Mouse (Mus musculus) cerebellum, adult 2 months (tissue): ENCODE results near the gene Foxp1. TPM values are rescaled to one million over a fixed set of nuclear protein-coding genes. Genes with fewer than 3 reads are reported as not detected.

Source experiments
- DNase-seq, 2 experiments: peaks; one replicate each; pipeline ENCODE4 v3.0.0; 2021
- H3K27ac ChIP-seq: fragments of 200-500 bp; 2 replicates; pipeline ENCODE4 v1.5.1; 2012; ENCODE audit warnings: low read length, control low read depth, inconsistent platforms; ENCODE audit not compliant: insufficient read depth
- H3K27me3 ChIP-seq: fragments of 200-500 bp; 2 replicates; pipeline ENCODE4 v1.6.1; 2012; ENCODE audit warnings: inconsistent platforms, mild to moderate bottlenecking, low read length, moderate library complexity; ENCODE audit not compliant: control insufficient read depth, insufficient read depth
- H3K4me1 ChIP-seq: fragments of 200-500 bp; 2 replicates; pipeline ENCODE4 v1.6.1; 2011; ENCODE audit warnings: low read length; ENCODE audit not compliant: control insufficient read depth, insufficient read depth
- H3K4me3 ChIP-seq: fragments of 200-500 bp; replicated peaks from 2 replicates; pipeline ENCODE3; 2011; ENCODE audit warnings: mild to moderate bottlenecking, low read depth, low read length, control low read depth; ENCODE audit not compliant: insufficient read depth
- CTCF ChIP-seq: fragments of 200-500 bp; IDR thresholded peaks from 2 replicates; pipeline ENCODE4 v1.5.1; 2011; ENCODE audit warnings: low read depth, mild to moderate bottlenecking, control low read depth, low read length, moderate library complexity, borderline replicate concordance; ENCODE audit not compliant: insufficient read depth
- POLR2A ChIP-seq: fragments of 200-500 bp; IDR thresholded peaks from 2 replicates; pipeline ENCODE4 v1.6.1; 2011; ENCODE audit warnings: low read length, control low read depth, borderline replicate concordance; ENCODE audit not compliant: insufficient read depth
- WGBS: fragments of 180-500 bp; shearing (Covaris S2); methylation state at CpG from one replicate; pipeline ENCODE4 v1.1.7; 2018; 5-methylcytosine and 5-hydroxymethylcytosine counted together
- polyA plus RNA-seq: library from polyadenylated mRNA; depleted of rRNA; stranded (reverse); fragments of >200 nt; gene quantifications from 2 replicates; pipeline ENCODE4 v1.2.3, GENCODE M21; 2012

Foxp1 gene
- polyA plus RNA-seq, 1 experiment = 21.0 TPM

DNA sequence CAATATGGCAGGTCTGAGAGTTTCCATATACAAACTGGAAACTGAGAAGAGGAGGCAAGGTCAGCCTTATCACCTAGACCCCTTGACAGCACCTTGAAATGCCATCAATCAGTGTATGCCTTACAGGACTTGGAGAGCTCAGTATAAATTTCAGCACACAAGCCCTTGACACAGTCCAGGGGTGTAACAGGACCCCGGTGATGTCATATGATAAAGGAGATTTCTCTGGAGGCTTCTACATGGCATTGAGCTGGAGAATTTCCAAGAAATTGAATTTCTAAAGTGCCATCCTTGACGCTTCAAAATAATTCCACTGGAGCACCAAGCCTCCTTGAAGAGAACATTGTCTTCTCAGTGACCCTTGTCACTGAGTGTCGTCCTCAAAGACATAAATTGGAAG, 463.8 kb downstream of the Foxp1 start:
- TF ChIP-seq CTCF = no peak
- no peak for TF ChIP-seq POLR2A
- Histone ChIP-seq H3K27me3 (no peaks in the 10 kb centered on the region), H3K4me3 (no peak overlapping the region), H3K4me1 (no peaks in the 10 kb centered on the region), H3K27ac (no peak overlapping the region)
- WGBS = 65% methylated on average over 3 of the region's 3 CpGs
- no peak for DNase-seq

- Histone ChIP-seq H3K27me3 (no peaks in the 10 kb centered on the region), H3K4me1 (no peaks in the 10 kb centered on the region), H3K4me3 (no peak overlapping the region), H3K27ac (no peak overlapping the region)
- DNase-seq = no peak
- TF ChIP-seq POLR2A (no peak), CTCF (no peak)
- WGBS = 98% methylated on average over 4 of the region's 4 CpGs
These were observed 465.4 kb downstream of the Foxp1 start for GRCm38 (mm10) chr6:99057113-99057553.

- H3K4me1 ChIP-seq = no peaks in the 10 kb centered on the region
- H3K27ac ChIP-seq = no peak overlapping the region
- DNase-seq = no peak
- H3K4me3 ChIP-seq = no peak overlapping the region
- TF ChIP-seq POLR2A (no peak), CTCF (no peak)
- H3K27me3 ChIP-seq = no peaks in the 10 kb centered on the region
- 88% methylated on average over 2 of the region's 2 CpGs for WGBS
These were observed 466.1 kb downstream of the Foxp1 start for GRCm38 (mm10) chr6:99056379-99056778.

- H3K4me3 ChIP-seq = no peak overlapping the region
- no peak overlapping the region for H3K27ac ChIP-seq
- DNase-seq = no peak
- H3K4me1 ChIP-seq = no peaks in the 10 kb centered on the region
- TF ChIP-seq CTCF (no peak), POLR2A (no peak)
- no peaks in the 10 kb centered on the region for H3K27me3 ChIP-seq
- WGBS = 91% methylated on average over 2 of the region's 2 CpGs
These were observed 468.5 kb downstream of the Foxp1 start for GRCm38 (mm10) chr6:99053998-99054397.

DNA sequence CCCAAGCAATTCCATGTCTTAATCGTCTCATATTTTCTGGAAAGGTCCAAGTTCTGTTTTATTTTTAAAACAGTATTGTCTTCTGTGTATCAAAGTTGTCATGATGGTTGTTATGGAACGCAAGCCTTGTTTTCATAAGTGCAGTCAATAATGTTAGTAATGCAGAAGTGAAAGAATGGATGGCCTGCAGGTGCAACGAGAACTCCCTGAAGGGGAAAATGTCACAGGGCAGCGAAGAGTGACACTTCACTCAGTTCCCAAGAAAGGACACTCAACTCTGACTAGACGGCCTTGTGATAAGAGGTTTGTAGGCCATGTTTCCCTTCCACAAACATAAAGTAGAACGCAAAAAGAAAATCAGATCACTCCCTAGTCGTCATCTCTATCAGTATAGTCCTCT, 469.4 kb downstream of the Foxp1 start:
- Histone ChIP-seq H3K27ac (no peak overlapping the region), H3K4me1 (no peaks in the 10 kb centered on the region), H3K27me3 (no peaks in the 10 kb centered on the region), H3K4me3 (no peak overlapping the region)
- DNase-seq = no peak
- no peak for TF ChIP-seq CTCF
- TF ChIP-seq POLR2A = no peak
- 92% methylated on average over 7 of the region's 7 CpGs for WGBS

DNA sequence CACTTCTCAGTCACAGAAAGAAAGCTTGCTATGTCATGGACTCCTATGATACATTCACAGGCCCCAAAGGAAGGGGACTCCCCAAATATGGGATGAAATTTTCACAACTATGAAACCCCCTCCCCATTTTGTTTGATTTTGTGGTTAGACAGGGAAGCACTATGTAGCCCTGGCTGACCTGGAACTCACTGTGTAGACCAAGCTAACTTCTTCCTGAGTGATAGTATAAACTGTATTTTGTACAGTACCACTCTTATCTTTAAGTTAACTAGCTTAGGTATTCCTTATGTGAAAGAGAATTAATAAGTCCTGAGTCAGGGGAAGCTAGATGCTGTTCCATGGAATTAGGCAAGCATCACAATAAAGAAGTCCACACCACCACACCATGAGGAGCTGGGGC, 470.8 kb downstream of the Foxp1 start:
- TF ChIP-seq POLR2A (no peak), CTCF (no peak)
- H3K27me3 ChIP-seq = no peaks in the 10 kb centered on the region
- H3K4me1 ChIP-seq = peaks cover 4% of the 10 kb centered on the region
- no peak for DNase-seq
- H3K27ac ChIP-seq = no peak overlapping the region
- H3K4me3 ChIP-seq = no peak overlapping the region

DNA sequence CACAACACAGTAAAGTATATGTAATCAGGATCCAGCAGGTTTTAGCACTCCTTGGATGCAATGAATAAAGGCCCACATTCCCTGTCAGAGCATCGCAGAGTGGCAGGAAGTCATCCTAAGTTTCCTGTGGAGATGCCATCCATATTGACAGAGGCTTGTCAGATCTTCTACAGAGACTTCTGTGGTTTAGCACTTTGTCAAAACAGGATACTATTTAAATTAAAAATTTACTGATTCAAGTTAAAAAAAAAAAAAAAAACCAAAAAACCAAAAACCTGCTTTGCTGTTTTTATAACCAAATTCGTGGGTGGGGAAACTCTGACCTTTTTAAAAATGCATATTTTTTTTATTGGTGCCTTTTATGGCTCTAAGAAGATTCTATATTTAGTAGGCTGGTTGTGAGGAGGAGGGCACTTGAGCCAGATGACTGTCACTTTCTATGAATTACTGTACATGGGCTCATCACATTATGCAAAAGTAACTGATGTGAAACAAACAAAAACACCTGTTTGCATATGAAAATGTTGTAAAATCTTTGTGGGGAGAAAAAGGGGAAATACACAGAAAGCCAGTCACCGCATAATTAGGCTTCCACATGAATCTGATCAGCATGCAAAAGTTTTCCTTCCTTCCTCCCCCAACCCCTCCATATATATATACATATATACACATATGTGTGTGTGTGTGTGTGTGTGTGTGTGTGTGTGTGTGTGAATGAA, 472.1 kb downstream of the Foxp1 start:
- 73% methylated on average over 3 of the region's 3 CpGs for WGBS
- TF ChIP-seq CTCF = no peak

DNA sequence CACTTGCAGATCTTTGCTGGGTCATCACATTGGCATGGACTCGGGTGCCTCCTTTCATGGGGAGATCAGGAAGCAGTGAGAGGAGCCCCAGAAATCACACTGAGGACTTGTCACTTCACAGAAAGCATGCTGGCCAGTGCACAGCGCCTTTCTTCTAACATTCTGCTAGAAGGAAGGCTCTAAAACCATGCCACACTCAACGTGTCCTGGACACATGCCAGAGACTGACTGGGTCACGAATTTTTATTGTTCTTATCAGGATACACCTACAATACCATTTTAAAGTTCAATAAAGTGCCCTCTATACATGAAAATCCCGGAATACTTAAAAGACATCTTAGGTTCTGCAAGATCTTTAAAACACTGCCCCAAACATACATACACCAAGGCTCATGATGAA, 475.2 kb downstream of the Foxp1 start:
- no peak overlapping the region for H3K4me3 ChIP-seq
- 40% methylated on average over 5 of the region's 5 CpGs for WGBS
- no peak overlapping the region for H3K27ac ChIP-seq
- H3K27me3 ChIP-seq = no peaks in the 10 kb centered on the region
- peaks cover 4% of the 10 kb centered on the region for H3K4me1 ChIP-seq
- TF ChIP-seq POLR2A (no peak), CTCF (no peak)
- no peak for DNase-seq

More for the DNA sequence above, 472.1 kb downstream of the Foxp1 start:
- DNase-seq = no peak
- Histone ChIP-seq H3K27ac (no peak overlapping the region), H3K4me1 (peaks cover 4% of the 10 kb centered on the region), H3K4me3 (no peak overlapping the region), H3K27me3 (no peaks in the 10 kb centered on the region)
